Mouse (Mus musculus): ENCODE data around the gene Hoxb13. TPM values are rescaled to one million over a fixed set of nuclear protein-coding genes. Genes with fewer than 3 reads are reported as not detected.

The Hoxb13 gene
- polyA plus RNA-seq (2012; ENCODE audit: insufficient read depth, insufficient read length, missing spikeins) = not detected in 2 replicates

DNA sequence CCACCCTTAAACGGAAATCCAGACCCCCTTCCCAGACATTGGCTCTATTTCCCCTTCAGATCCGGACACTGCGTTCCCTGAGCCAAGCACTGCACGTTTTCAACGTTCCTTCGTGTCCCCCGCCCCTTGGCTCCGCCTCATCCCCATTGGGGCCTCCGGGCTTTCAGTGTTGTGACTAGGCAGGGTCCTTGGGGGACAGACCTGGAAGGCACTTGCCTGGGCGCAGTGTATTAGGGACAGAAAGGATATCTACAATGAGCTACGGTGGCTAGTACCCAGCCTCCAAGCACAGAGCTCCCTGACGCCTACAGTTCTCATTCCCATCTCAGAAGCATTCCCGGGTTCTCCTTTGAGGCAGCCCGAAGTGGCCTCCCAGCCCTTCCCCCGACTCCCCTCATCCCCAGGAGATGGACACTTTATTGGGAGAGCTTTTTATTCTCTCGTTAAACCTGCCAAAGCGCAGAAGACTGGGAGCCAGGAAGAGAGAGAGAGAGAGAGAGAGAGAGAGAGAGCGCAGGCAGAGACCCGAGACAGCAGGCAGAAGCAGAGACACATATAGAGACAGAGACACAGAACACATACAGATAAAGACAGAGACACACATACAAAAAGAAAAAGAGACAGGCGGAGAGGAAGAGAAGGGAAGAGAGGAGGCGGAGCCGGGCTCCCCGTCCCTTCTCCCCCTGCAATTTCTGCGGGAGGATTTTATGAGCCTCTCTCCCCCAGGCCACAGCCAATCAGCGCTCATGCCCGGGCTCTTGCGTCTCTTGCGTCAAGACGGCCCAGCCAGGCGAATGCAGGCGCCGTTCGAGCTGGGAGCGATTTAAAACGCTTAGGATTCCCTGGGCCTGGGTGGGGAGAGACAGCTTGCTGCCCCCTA is at the start of gene Hoxb13:
Gene Hoxb13 (plus strand): TSS at position 796 of the 880 bp plus-strand sequence.
- Histone ChIP-seq H3K27ac (replicated peaks; ENCODE audit: low read depth, low read length) (no peak within 1 kb of the TSS), H3K4me1 (ENCODE audit: control insufficient read depth, insufficient read depth, insufficient read length, low read length) (no peaks in the 10 kb centered on the region), H3K4me3 (ENCODE audit: insufficient read depth, low read depth, low read length) (no peak within 1 kb of the TSS)

DNA sequence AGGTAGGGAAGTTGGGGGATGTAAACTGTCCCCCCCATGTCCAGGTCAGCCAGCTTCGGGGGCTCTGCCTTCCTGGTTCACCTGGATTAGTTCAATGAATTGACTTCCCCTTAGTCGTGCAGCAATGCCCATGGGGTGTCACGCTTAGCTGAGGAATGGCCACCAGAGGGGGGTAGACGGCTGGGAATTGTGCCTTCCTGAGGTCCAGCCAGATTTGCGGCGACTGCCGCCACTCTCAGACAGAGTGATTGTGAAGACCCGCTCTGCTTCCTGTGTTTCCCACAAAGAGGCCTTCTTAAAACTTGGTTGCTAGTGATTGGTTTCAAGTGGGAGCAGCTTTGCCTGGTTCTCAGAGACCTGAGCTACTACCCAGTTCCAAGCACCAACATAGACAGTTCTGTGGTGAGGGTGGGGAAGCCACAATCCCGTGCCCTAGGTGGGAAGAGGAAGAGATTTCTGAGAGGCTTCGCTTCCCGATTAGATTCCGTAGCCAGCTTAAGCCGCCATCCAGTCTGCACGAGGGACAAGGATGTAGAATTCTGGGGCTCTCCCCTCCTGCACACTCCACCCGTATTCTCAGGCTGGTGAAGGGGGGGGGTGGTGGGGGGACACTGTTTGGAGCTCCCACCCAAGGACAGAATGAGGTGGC is 48.4 kb upstream of the Hoxb13 start:
- Histone ChIP-seq H3K4me1 (ENCODE audit: control insufficient read depth, insufficient read depth, insufficient read length, low read length) (no peaks in the 10 kb centered on the region), H3K4me3 (ENCODE audit: insufficient read depth, low read depth, low read length) (no peak overlapping the region)

DNA sequence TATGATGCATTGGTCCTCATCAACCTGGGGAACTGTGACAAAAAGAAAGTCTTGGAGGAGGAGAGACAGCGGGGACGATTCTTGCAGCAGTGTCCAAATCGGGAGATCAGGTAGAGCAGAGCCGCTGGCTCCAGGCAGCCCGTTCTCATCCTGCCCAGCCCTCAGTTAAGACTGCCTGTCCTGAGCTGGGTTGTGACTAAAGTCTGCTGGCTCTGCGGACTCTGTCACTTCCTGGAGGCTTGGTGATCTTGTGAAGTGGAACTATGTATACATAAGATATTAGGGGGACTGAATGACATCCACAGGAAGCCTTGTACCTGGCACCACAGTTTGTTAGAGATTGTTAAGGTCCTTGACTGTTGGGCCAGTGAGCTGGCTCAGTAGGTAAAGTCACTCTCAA is 46.6 kb upstream of the Hoxb13 start:
- no peak overlapping the region for H3K4me3 ChIP-seq (ENCODE audit: insufficient read depth, low read depth, low read length)
- H3K27ac ChIP-seq (replicated peaks; ENCODE audit: low read depth, low read length) = no peak overlapping the region
- no peaks in the 10 kb centered on the region for H3K4me1 ChIP-seq (ENCODE audit: control insufficient read depth, insufficient read depth, insufficient read length, low read length)

More for the DNA sequence above, 48.4 kb upstream of the Hoxb13 start:
- H3K27ac ChIP-seq (replicated peaks; ENCODE audit: low read depth, low read length) = no peak overlapping the region

DNA sequence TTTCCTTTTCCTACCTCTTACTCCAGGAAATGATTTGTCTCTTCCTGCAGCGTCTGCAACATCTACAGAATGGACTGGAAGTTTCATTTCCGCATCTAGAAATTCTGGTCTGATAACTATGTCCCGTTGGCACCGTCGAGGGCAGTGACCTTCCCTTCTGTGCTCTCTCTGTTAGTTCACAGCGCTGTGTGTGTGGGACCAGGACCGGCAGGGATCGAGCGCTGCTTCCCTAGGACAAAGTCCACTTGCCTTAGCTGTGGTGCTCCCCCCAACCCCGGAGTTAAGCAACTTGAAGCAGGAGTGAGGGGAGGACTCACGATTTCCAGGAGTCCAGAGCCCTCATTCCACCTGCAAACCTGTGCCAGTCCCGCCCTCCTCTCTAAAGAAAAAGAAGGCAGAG is 29.3 kb upstream of the Hoxb13 start:
- Histone ChIP-seq H3K27ac (replicated peaks; ENCODE audit: low read depth, low read length) (no peak overlapping the region), H3K4me1 (ENCODE audit: control insufficient read depth, insufficient read depth, insufficient read length, low read length) (no peaks in the 10 kb centered on the region), H3K4me3 (ENCODE audit: insufficient read depth, low read depth, low read length) (no peak overlapping the region)

DNA sequence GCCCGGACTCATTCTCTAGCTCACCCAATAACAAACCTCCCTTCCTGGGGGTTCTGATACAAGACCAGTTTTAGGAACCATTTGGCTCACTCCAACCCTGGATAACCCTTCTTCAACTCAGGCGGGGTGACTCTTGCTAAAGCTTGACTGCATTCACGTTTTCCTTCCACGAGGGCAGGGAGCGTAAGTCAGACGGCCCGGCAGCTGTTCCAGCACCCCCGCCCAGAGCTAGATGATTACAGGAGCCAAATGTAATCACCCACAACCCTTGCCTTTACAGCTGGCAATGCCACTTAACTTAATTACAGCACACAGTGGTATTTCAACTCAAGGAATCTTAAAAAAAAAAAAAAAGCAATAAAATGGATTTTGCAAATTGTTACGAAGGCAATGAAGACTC is 26.0 kb upstream of the Hoxb13 start:
- no peaks in the 10 kb centered on the region for H3K4me1 ChIP-seq (ENCODE audit: control insufficient read depth, insufficient read depth, insufficient read length, low read length)
- no peak overlapping the region for H3K27ac ChIP-seq (replicated peaks; ENCODE audit: low read depth, low read length)
- H3K4me3 ChIP-seq (ENCODE audit: insufficient read depth, low read depth, low read length) = no peak overlapping the region

DNA sequence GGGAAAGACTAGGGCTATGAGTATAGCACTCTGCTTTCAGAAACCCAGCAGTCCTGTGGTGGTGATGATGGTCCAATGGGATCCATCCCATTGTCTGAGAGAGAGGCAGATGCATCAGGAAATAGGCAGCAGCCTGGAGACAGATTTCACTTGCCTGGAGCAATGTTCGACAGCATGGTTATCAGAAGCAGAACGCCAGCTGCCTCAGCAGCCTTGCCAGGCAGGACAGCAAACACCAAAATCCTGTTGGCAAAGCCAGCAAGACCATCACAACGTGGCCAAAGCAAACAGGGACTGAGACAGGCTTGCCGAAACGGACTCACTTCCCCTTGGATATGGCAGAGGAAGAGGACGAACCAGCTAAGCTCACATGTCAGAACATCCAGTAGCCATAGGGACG is 25.1 kb upstream of the Hoxb13 start:
- Histone ChIP-seq H3K4me3 (ENCODE audit: insufficient read depth, low read depth, low read length) (no peak overlapping the region), H3K4me1 (ENCODE audit: control insufficient read depth, insufficient read depth, insufficient read length, low read length) (no peaks in the 10 kb centered on the region), H3K27ac (replicated peaks; ENCODE audit: low read depth, low read length) (no peak overlapping the region)

DNA sequence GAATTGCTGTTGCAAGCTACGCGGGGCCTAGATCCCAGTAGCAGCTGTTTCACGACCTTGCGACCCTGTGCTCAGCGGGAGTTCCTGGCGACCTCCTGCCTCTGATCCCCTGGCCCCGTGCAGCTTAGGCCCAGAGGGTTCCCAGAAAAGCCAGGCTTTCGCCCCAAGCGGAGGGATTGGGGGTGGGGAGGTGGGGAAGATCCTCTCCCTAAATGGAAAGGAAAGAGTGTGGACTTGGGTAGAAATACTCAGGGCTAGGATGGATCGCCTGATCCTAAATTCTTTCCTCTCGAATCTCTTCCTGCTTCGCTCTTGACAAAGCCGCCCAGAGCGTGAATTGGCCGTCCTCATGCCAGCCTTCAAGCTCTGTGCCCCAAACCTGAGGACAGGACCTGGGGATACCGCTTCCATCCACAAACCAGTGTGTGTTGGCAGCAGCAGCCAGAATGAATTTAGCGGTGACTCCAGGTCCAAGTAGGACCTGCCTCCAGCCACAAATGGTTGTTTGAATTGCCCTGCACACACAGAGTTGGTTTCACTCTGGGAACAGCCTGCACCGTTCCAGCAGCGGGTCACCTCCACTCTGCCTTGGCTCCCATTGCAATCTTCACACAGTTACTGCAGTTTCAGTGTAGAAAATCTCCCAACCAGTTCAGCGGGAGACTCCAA is 23.3 kb upstream of the Hoxb13 start:
- Histone ChIP-seq H3K4me1 (ENCODE audit: control insufficient read depth, insufficient read depth, insufficient read length, low read length) (no peaks in the 10 kb centered on the region), H3K4me3 (ENCODE audit: insufficient read depth, low read depth, low read length) (no peak overlapping the region), H3K27ac (replicated peaks; ENCODE audit: low read depth, low read length) (no peak overlapping the region)

DNA sequence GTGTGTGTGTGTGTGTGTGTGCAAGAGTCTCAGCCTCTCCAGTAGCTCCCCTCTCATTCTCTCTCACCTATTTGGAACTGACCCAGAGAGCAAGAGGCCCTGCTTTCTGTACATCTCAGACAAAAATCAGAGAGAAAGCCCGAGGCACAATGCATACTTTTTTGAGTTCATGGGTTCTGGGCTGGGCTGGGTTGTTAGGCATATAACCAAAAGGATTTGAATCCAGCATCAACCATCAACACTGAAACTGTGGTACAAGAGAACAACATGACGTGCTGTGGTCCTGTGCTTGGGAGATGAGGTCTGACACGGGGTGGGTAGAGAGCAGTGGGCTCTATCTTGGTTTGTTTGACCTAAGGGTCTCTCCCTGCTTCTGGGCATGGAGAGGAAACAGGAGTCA is 22.5 kb upstream of the Hoxb13 start:
- H3K4me3 ChIP-seq (ENCODE audit: insufficient read depth, low read depth, low read length) = no peak overlapping the region
- H3K4me1 ChIP-seq (ENCODE audit: control insufficient read depth, insufficient read depth, insufficient read length, low read length) = no peaks in the 10 kb centered on the region
- no peak overlapping the region for H3K27ac ChIP-seq (replicated peaks; ENCODE audit: low read depth, low read length)

DNA sequence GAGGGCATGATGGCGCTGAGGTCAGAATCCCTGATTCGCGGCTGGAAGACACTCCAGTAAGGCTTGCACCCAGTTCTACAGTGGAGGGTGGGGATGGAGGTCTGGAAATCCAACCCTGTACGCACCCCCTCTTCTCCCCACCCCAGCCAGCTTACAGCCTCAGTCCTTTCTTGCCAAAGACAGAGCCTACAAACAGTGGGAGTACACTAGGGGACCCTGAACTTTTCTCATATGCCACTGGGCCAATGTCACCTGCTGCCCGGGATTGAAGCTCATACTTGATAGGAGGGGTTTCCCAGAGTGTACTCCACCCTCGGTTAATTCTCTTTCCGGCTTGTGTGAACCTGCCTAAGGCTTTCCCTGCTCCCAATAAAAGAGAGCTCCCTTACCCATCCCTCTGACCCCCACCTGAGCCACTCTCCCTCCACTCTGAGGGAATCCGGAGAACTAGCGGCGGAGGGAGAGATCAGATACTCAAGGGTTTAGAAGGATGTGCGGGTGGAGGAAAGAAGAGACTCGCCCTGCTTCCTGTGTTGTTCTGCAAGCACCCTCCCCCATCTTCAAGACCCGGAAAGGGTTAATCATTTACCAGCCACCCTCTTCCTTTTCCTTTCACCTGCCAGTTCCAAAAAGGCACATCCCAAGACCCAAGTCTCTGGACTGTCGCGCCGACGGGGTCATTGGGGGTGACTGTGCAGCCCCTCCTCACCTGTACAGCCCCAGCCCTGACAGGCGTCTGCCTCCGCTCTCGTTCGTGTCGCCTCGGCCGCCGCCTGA is 21.4 kb upstream of the Hoxb13 start:
- no peak overlapping the region for H3K27ac ChIP-seq (replicated peaks; ENCODE audit: low read depth, low read length)
- H3K4me1 ChIP-seq (ENCODE audit: control insufficient read depth, insufficient read depth, insufficient read length, low read length) = no peaks in the 10 kb centered on the region
- H3K4me3 ChIP-seq (ENCODE audit: insufficient read depth, low read depth, low read length) = no peak overlapping the region

DNA sequence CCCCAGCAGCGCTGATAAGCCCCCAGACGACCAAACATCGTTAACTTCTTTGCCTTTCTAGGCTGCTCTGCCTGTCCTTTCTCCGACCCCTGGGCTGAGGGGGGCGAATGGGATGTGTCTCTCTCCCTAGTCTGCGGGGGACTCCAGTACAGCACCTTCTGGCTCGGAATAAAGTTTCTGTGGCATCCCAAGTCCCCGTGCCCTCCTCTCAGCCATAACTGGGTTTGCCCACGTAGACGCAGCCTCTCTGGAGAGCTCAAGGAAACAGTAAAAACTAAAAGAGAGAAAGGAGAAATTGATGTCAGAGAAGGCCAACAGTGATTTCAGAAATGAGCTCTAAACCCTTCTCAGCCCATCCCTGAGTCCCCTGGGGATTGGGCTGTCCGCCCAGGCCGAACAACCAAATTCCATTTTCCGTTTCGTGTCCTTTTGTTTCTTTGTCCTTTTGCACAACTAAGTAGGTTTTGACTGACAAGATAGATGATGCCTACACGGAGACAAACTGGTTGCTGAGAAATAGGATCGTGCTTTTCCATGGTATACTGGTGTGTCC is 20.8 kb upstream of the Hoxb13 start:
- Histone ChIP-seq H3K27ac (replicated peaks; ENCODE audit: low read depth, low read length) (no peak overlapping the region), H3K4me3 (ENCODE audit: insufficient read depth, low read depth, low read length) (no peak overlapping the region), H3K4me1 (ENCODE audit: control insufficient read depth, insufficient read depth, insufficient read length, low read length) (no peaks in the 10 kb centered on the region)

DNA sequence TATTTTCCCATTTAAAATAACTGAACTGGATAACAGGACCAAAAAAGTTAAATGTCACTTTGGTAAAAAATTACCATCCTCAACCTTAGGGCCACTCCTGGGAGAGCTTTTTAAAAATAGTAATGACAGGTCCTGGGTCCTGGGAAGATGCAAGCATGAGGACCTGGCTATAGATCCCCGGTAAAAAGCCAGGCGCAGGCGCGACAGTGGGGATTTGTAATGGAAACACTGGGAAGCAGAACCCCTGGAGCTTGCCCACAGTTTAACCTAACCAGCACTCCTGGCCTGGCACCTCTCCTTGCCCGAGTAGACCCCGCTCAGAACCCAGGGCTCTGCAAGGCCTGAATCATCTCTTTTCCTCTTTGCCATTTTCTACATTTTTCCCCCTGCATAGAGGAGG is 19.2 kb upstream of the Hoxb13 start:
- H3K27ac ChIP-seq (replicated peaks; ENCODE audit: low read depth, low read length) = no peak overlapping the region
- H3K4me1 ChIP-seq (ENCODE audit: control insufficient read depth, insufficient read depth, insufficient read length, low read length) = no peaks in the 10 kb centered on the region

DNA sequence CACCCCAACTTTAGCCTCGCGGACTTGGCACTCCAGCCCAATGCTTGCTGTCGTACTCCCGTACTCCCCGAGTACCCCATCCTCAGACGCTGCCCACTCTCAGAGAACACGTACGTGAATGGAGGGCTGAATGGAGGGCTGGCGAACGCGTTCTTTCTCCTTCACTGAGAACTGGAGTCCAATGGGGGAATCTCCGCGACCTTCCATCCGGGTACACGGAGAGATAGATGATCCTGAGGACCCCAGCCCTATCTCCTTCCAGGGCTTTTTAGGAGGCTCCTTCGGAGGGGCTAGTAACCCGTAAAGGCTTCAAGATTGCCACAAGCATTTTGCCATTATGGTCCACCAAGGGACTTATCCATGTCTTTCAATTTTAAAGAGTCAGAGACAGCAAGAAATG is 18.6 kb upstream of the Hoxb13 start:
- no peak overlapping the region for H3K27ac ChIP-seq (replicated peaks; ENCODE audit: low read depth, low read length)
- no peaks in the 10 kb centered on the region for H3K4me1 ChIP-seq (ENCODE audit: control insufficient read depth, insufficient read depth, insufficient read length, low read length)
- no peak overlapping the region for H3K4me3 ChIP-seq (ENCODE audit: insufficient read depth, low read depth, low read length)

More for the DNA sequence above, 19.2 kb upstream of the Hoxb13 start:
- H3K4me3 ChIP-seq (ENCODE audit: insufficient read depth, low read depth, low read length) = no peak overlapping the region

DNA sequence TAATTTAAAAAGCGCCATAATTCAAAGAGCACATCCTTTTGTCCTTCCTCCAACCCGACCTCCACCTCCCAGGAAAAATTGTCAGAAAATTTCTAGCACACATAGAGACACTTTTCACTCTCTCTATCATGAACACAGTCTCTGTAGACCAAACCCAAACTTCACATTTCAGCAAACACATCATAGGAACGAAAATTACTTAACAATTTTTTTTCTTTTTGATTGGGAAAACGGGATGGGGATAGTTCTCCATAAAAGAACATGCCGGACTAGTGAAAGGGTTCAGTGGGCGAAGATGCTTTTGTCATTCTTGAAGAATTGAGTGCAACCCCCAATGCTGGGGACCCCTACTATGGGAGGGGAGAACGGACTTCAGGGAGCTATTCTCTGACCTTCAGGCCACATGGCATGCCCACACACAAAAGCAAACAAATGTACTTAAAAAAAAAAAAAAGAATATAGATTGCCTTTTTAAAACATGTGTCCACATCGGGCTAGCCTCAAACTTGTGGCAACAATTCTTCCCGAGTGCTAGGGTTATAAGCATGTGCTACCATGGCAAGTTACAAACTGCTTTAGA is 18.1 kb upstream of the Hoxb13 start:
- Histone ChIP-seq H3K27ac (replicated peaks; ENCODE audit: low read depth, low read length) (no peak overlapping the region), H3K4me1 (ENCODE audit: control insufficient read depth, insufficient read depth, insufficient read length, low read length) (no peaks in the 10 kb centered on the region), H3K4me3 (ENCODE audit: insufficient read depth, low read depth, low read length) (no peak overlapping the region)

DNA sequence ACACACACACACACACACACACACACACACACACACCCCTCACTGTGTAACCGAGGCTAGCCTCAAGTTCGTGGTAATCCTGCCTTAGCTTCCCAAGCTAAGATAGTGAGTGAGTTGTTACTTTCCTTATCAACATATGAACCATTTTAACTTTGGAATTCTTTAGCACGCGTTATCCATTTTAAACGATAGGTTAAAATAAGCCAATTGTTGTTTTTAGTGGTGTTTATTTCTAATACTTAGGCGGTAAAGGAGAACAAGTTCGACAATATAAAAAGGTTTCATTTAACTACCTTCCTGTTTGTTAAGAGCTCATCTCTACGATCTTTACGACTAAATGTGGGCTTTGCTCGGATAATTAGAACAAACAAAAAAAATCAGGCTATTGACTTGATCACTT is 17.3 kb upstream of the Hoxb13 start:
- Histone ChIP-seq H3K27ac (replicated peaks; ENCODE audit: low read depth, low read length) (no peak overlapping the region), H3K4me1 (ENCODE audit: control insufficient read depth, insufficient read depth, insufficient read length, low read length) (no peaks in the 10 kb centered on the region), H3K4me3 (ENCODE audit: insufficient read depth, low read depth, low read length) (no peak overlapping the region)
